Mouse (Mus musculus) stomach, postnatal 0 days (tissue): ENCODE data around the gene Ptprg. TPM values are rescaled to one million over a fixed set of nuclear protein-coding genes. Genes with fewer than 3 reads are reported as not detected.

Experiments used
- ATAC-seq: fragments of 200-750 bp; cut with Nextera tagmentation; 2 replicates; pipeline ENCODE4 v1.8.0; 2017; ENCODE audit not compliant: low FRiP score, low TSS enrichment
- DNase-seq: peaks from one replicate; pipeline ENCODE4 v3.0.0-alpha.2; 2016; ENCODE audit warnings: low spot score
- H3K27ac ChIP-seq: fragments of 300-500 bp; sonication (generic); replicated peaks from 2 replicates; pipeline ENCODE4 v1.5.1; 2014; ENCODE audit warnings: mild to moderate bottlenecking, control low read depth
- H3K27me3 ChIP-seq: fragments of 300-500 bp; sonication (generic); 2 replicates; pipeline ENCODE4 v1.6.1; 2014; ENCODE audit warnings: low read length; ENCODE audit not compliant: control insufficient read depth, insufficient read depth
- H3K36me3 ChIP-seq: fragments of 300-500 bp; sonication (generic); 2 replicates; pipeline ENCODE4 v1.6.1; 2014; ENCODE audit warnings: low read length, mixed read lengths; ENCODE audit not compliant: control insufficient read depth, insufficient read depth
- H3K4me1 ChIP-seq: fragments of 300-500 bp; sonication (generic); replicated peaks from 2 replicates; pipeline ENCODE4 v1.6.1; 2014; ENCODE audit warnings: antibody characterized with exemption; ENCODE audit not compliant: control insufficient read depth, insufficient read depth
- H3K4me2 ChIP-seq: fragments of 300-500 bp; sonication (generic); replicated peaks from 2 replicates; pipeline ENCODE4 v1.6.1; 2014; ENCODE audit warnings: low read depth, mild to moderate bottlenecking, control low read depth, moderate library complexity
- H3K4me3 ChIP-seq: fragments of 300-500 bp; sonication (generic); 2 replicates; pipeline ENCODE4 v1.5.1; 2014; ENCODE audit warnings: low read depth, low read length, control low read depth
- H3K9ac ChIP-seq: fragments of 300-500 bp; sonication (generic); 2 replicates; pipeline ENCODE4 v1.6.1; 2014; ENCODE audit warnings: mild to moderate bottlenecking, low read length, control low read depth, mixed read lengths
- H3K9me3 ChIP-seq: fragments of 300-500 bp; sonication (generic); 2 replicates; pipeline ENCODE4 v1.6.1; 2016; ENCODE audit warnings: low read length; ENCODE audit not compliant: control insufficient read depth
- CTCF ChIP-seq: IDR thresholded peaks from 2 replicates; pipeline ENCODE4 v1.5.1; 2016; ENCODE audit warnings: antibody characterized with exemption, low read depth, mild to moderate bottlenecking, moderate library complexity
- EP300 ChIP-seq: optimal IDR thresholded peaks from 2 replicates; pipeline ENCODE3; 2016; ENCODE audit warnings: antibody characterized with exemption
- WGBS: fragments of 180-500 bp; shearing (Covaris S2); extraction: QIAGEN DNeasy Blood & Tissue Kit; methylation state at CpG from one replicate; pipeline ENCODE4 v1.1.7; 2014; 5-methylcytosine and 5-hydroxymethylcytosine counted together
- polyA plus RNA-seq: library from polyadenylated mRNA; unstranded; fragments of >200 nt; fragmentation: Nextera tagmentation; extraction: Ambion mirVana; gene quantifications from 2 replicates; pipeline ENCODE4 v1.2.1, GENCODE M21; 2015

The Ptprg gene
- polyA plus RNA-seq, 1 experiment from 2014 or later: 6.2 TPM

DNA sequence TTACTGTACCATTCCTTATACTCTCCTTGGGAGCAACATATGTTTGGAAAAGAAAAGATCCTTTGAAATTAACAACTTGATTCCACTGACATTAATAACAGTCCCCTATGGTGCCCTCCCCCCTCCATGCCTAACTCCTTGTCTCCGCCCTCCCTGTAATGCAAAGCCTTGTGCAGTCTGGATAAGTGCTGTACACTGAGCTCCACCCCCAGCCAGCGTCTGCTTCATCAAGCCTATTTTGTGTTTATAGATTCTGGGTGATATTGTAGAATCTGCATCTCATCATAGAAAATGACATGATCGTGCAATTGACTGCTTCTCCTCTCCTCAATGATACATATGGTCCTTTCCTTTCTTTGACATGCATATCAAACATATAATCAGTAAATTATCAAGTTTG lies 337.6 kb downstream of the Ptprg start:
- 57% methylated on average over 3 of the region's 3 CpGs for WGBS

DNA sequence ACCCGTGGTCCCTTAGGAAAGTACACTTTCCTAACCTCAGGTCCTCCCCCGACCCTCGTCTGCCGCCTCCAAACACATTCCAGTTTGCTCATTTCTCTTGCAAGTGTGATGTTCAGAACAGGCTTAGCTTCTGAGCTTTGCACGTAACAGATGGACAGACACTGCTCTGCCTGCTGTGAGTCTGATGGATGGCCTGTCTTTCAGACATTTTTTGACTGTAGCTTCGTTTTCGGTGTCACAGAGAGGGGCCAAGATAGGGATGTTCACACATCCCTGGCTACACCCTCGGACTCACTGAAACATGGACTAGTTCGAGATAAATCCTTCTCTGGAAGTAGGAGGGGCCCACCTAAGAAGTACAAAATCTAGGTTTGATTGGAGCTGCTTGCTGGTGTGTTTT lies 339.3 kb downstream of the Ptprg start:
- Histone ChIP-seq H3K4me3 (no peak overlapping the region), H3K9ac (no peak overlapping the region), H3K4me1 (no peaks in the 10 kb centered on the region), H3K27ac (no peak overlapping the region), H3K4me2 (no peak overlapping the region), H3K36me3 (no peaks in the 10 kb centered on the region), H3K27me3 (no peaks in the 10 kb centered on the region), H3K9me3 (no peaks in the 10 kb centered on the region)
- no peak for DNase-seq
- no peak for TF ChIP-seq CTCF
- no peak for TF ChIP-seq EP300
- 51% methylated on average over 9 of the region's 9 CpGs for WGBS
- no peak for ATAC-seq

More for the DNA sequence above, 337.6 kb downstream of the Ptprg start:
- ATAC-seq (no peak), DNase-seq (no peak)
- no peak overlapping the region for H3K27ac ChIP-seq
- H3K27me3 ChIP-seq: no peaks in the 10 kb centered on the region
- no peaks in the 10 kb centered on the region for H3K4me1 ChIP-seq
- no peak for TF ChIP-seq CTCF
- TF ChIP-seq EP300: no peak
- H3K4me2 ChIP-seq: no peak overlapping the region
- H3K9ac ChIP-seq: no peak overlapping the region
- H3K4me3 ChIP-seq: no peak overlapping the region
- H3K36me3 ChIP-seq: no peaks in the 10 kb centered on the region
- H3K9me3 ChIP-seq: no peaks in the 10 kb centered on the region

DNA sequence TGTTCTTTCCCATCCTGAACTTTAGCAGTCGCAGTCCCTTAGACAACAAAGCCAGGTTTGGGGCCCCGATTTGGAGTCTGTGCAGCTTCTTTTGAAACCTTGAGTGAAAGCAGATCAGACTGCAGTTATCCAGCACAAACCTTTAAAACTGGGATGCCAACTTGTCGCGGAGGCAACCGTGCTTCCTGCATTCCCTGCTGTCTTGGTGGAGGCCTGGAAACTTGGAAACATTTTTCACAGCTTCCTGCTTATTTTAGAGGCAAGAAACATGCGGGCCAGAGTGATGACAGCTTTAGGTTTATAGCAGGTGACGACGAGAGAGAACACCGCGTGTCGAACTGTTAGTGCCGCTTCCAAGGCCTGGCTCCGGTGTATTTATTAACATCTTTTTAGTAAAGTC lies 342.2 kb downstream of the Ptprg start:
- Histone ChIP-seq H3K4me3 (no peak overlapping the region), H3K9ac (no peak overlapping the region), H3K27me3 (no peaks in the 10 kb centered on the region), H3K27ac (no peak overlapping the region), H3K4me1 (no peaks in the 10 kb centered on the region), H3K9me3 (no peaks in the 10 kb centered on the region), H3K4me2 (no peak overlapping the region), H3K36me3 (no peaks in the 10 kb centered on the region)
- TF ChIP-seq CTCF (no peak), EP300 (no peak)
- WGBS: 64% methylated on average over 13 of the region's 13 CpGs
- DNase-seq (no peak), ATAC-seq (no peak)

DNA sequence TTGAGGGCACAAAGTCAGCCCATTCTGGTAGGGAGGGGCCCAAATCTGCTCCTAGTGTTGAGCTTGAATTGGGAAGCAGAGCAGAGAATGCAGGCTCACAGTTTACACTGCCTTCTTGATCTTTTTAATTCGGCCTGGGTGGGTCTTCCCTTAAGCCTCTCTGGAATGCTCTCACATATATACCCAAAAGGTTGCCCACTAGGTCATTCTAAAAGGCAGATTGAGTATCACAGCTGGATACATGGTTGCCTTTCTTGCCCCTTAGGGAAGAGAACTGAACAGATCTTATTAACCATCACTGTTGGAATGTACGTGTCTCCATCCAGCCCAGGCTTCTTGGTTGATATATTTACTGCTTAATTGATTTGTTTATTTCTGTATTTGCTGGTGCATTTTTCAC lies 349.5 kb downstream of the Ptprg start:
- no peak for ATAC-seq
- TF ChIP-seq EP300 (no peak), CTCF (no peak)
- WGBS: 52% methylated on average over 2 of the region's 2 CpGs

DNA sequence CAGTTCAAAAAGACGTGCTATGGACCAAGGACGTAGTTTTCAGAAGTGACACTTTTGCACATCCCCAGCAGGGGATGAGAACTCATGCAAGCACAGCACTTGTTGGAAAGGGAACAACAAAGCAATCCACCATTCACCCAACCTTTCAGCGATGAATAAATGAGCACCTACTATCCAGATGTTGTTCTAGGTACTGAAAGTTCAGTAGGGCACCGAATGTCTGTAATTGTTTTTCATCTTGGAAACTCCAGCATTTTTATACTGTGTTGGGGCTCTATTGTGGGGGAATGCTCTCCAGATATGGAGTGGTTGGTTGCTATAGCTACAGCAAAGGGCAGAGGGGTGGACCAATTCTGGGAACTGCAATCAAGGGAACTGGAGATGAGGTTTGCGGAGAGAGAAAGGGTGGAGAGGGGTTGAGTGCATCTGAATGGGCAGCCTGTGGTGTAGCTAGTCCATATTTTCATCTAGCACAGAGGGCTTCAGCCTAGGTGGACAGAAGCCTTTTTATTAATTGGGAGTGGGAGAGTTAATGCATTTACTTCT lies 352.9 kb downstream of the Ptprg start:
- H3K9me3 ChIP-seq: no peaks in the 10 kb centered on the region
- H3K36me3 ChIP-seq: no peaks in the 10 kb centered on the region
- H3K4me1 ChIP-seq: no peaks in the 10 kb centered on the region
- no peak overlapping the region for H3K27ac ChIP-seq
- no peak overlapping the region for H3K4me2 ChIP-seq
- no peak overlapping the region for H3K9ac ChIP-seq
- ATAC-seq (no peak), DNase-seq (no peak)
- no peak for TF ChIP-seq EP300
- no peak overlapping the region for H3K4me3 ChIP-seq
- 87% methylated on average over 5 of the region's 5 CpGs for WGBS
- H3K27me3 ChIP-seq: no peaks in the 10 kb centered on the region

More for the DNA sequence above, 349.5 kb downstream of the Ptprg start:
- no peak overlapping the region for H3K4me2 ChIP-seq
- no peaks in the 10 kb centered on the region for H3K4me1 ChIP-seq
- H3K9ac ChIP-seq: no peak overlapping the region
- H3K27ac ChIP-seq: no peak overlapping the region
- no peak overlapping the region for H3K4me3 ChIP-seq
- no peaks in the 10 kb centered on the region for H3K36me3 ChIP-seq
- H3K9me3 ChIP-seq: no peaks in the 10 kb centered on the region
- H3K27me3 ChIP-seq: no peaks in the 10 kb centered on the region
- DNase-seq: no peak

DNA sequence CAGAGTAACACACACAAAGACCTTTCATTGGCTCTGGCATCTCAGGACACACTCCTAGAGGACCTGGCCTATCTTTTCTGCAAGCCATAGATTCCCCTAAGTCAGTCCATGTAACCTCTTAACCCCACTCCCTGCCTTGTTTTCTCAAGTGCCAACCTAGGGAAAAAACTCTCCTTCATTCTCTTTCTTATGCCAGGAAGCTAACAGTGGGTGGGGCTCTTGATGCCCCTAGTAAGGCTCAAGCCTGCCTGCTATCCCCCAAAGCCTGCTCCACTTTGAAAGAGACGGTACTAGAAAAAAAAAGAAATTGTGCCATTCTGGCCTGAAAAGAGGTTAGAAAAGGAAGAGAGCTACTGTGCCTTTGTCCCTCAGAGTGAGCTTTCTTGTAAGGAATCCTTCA lies 358.9 kb downstream of the Ptprg start:
- TF ChIP-seq CTCF: no peak
- TF ChIP-seq EP300: no peak
- no peak for DNase-seq
- WGBS: 86% methylated on average over 1 of the region's 1 CpGs
- H3K36me3 ChIP-seq: no peaks in the 10 kb centered on the region
- no peak overlapping the region for H3K4me2 ChIP-seq
- no peak overlapping the region for H3K9ac ChIP-seq
- ATAC-seq: no peak
- H3K27ac ChIP-seq: no peak overlapping the region
- H3K4me3 ChIP-seq: no peak overlapping the region
- H3K27me3 ChIP-seq: no peaks in the 10 kb centered on the region
- no peaks in the 10 kb centered on the region for H3K4me1 ChIP-seq
- H3K9me3 ChIP-seq: no peaks in the 10 kb centered on the region
